Mouse (Mus musculus) neural tube, embryonic 15.5 days (tissue): ENCODE data around the gene Cep57l1. TPM values are rescaled to one million over a fixed set of nuclear protein-coding genes. Genes with fewer than 3 reads are reported as not detected.

ENCODE experiments used
- ATAC-seq: fragments of 200-750 bp; cut with Nextera tagmentation; 2 replicates; pipeline ENCODE4 v1.8.0; 2017; ENCODE audit warnings: mild to moderate bottlenecking, moderate TSS enrichment, moderate library complexity; ENCODE audit not compliant: low FRiP score
- H3K27ac ChIP-seq: fragments of 300-500 bp; sonication (generic); replicated peaks from 2 replicates; pipeline ENCODE4 v1.5.1; 2015; ENCODE audit warnings: mild to moderate bottlenecking, inconsistent platforms
- H3K27me3 ChIP-seq: fragments of 300-500 bp; sonication (generic); replicated peaks from 2 replicates; pipeline ENCODE4 v1.6.1; 2015; ENCODE audit warnings: inconsistent platforms
- H3K36me3 ChIP-seq: fragments of 300-500 bp; sonication (generic); 2 replicates; pipeline ENCODE4 v1.6.1; 2015; ENCODE audit warnings: inconsistent platforms
- H3K4me1 ChIP-seq: fragments of 300-500 bp; sonication (generic); 2 replicates; pipeline ENCODE4 v1.6.1; 2015; ENCODE audit warnings: inconsistent platforms
- H3K4me2 ChIP-seq: fragments of 300-500 bp; sonication (generic); 2 replicates; pipeline ENCODE4 v1.6.1; 2015; ENCODE audit warnings: inconsistent platforms, mild to moderate bottlenecking, moderate library complexity
- H3K4me3 ChIP-seq: fragments of 300-500 bp; sonication (generic); replicated peaks from 2 replicates; pipeline ENCODE4 v1.5.1; 2015; ENCODE audit warnings: mild to moderate bottlenecking, inconsistent platforms
- H3K9ac ChIP-seq: fragments of 300-500 bp; sonication (generic); replicated peaks from 2 replicates; pipeline ENCODE4 v1.6.1; 2015; ENCODE audit warnings: mild to moderate bottlenecking, inconsistent platforms
- H3K9me3 ChIP-seq: fragments of 300-500 bp; sonication (generic); replicated peaks from 2 replicates; pipeline ENCODE4 v1.6.1; 2016; ENCODE audit warnings: inconsistent platforms
- WGBS: fragments of 180-500 bp; shearing (Covaris S2); methylation state at CpG from one replicate; pipeline ENCODE4 v1.1.7; 2015; ENCODE audit warnings: mixed read lengths; 5-methylcytosine and 5-hydroxymethylcytosine counted together
- polyA plus RNA-seq: library from polyadenylated mRNA; unstranded; fragments of >200 nt; fragmentation: Nextera tagmentation; extraction: Ambion mirVana; gene quantifications from 2 replicates; pipeline ENCODE4 v1.2.1, GENCODE M21; 2015

The Cep57l1 gene
- polyA plus RNA-seq, 1 experiment from 2014 or later = 15.7 TPM

DNA sequence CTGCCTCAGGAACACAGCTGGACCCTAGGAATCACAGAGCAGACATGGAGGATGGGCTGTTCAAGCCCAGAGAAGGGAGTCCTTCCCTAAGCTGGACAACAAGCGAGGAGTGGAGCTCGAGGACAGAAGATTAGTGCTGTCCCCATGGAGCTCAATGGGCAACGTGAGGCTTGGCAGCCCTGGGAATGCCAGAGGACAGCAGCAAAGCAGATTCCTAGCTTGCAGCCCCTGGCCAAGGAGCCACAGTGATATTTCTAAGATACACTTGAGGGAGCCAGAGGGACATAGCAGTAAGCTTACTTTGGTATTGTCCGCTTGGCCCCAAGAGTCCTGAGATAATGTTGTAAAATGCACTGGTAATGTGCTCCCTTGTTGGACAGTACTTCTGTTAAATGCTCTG lies 118.7 kb downstream of the Cep57l1 start:
- ATAC-seq = no peak

DNA sequence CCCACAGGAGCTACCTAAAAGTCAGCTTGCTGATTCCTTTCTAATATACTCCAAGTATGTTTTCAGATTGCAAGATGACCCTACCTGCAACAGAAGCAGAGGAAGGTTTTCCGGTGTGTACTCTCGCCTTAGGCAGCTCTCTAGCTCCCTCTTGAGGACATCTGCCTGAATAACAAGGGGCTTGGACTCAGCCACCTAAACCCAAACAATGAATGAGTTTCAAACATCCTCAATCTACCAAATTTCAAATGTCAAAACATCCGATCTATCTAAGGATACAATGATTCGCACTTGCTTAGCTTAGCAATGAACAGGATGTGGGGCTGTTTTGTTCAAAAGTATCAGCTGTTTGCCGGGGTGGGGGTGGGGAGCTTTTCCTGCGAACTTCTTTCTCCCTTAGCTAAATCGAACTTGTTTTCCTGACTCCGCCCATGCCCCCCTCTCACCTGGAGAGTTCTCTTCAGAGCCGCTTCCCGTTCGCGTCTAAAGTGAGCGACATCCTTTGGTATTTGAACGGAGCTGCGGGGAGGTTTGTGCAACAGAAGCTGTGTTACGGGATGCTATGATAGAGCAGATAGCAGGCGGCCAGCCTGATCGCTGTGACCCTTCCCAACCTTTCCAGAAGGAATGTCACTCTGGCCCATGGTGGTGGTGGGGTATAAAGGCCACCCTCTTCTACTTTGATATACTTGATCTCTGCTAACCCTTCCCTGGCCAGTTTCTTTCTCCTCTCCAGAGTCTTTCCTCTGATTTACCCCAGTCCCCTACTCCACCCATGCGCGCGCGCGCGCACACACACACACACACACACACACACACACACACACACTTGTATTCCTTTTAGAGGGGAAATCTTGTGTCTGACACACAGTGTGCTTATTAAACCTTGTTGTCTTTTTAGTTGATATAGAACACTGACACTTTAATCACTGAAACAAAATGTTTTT lies 119.5 kb downstream of the Cep57l1 start:
- no peak overlapping the region for H3K27ac ChIP-seq
- H3K4me2 ChIP-seq = peak overlapping the region; percentile 81
- peak overlapping the region; percentile 40 for H3K4me3 ChIP-seq
- 24% methylated on average over 24 of the region's 24 CpGs for WGBS
- peak; percentile 61; the same call in 1 of the 2 replicates for ATAC-seq
- H3K9ac ChIP-seq = peak overlapping the region; percentile 40
- H3K36me3 ChIP-seq = no peaks in the 10 kb centered on the region
- H3K4me1 ChIP-seq = peaks cover 4% of the 10 kb centered on the region; the same call in 1 of the 2 replicates
- peaks cover 4% of the 10 kb centered on the region for H3K27me3 ChIP-seq
- no peaks in the 10 kb centered on the region for H3K9me3 ChIP-seq

More for the DNA sequence above, 118.7 kb downstream of the Cep57l1 start:
- Histone ChIP-seq H3K4me3 (no peak overlapping the region), H3K27me3 (peaks cover 4% of the 10 kb centered on the region), H3K9me3 (no peaks in the 10 kb centered on the region), H3K27ac (no peak overlapping the region), H3K4me2 (no peak overlapping the region), H3K36me3 (no peaks in the 10 kb centered on the region), H3K9ac (no peak overlapping the region), H3K4me1 (peaks cover 4% of the 10 kb centered on the region; the same call in 1 of the 2 replicates)
- 76% methylated on average over 4 of the region's 4 CpGs for WGBS

DNA sequence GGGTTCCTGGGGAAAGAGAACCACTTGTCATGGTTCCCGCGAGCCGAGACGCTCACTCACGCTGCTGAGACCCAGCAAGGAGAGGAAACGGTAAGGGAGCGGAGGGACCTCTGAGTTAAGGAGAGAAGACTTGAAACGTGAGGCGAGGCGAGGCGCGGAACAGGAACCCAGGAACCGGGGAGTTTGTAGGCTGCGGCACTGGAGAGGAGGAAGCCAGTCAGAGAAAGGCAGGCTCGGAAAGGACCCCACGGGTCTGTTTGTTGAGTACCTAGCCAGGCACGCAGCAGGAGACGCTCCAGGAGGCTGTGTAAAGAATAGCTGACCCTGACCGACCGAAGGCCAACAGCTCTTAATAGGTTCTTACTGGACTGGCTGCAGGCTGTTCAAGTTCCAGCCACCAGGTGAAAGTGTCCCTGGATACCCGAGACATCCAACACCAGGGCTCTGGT lies 125.1 kb downstream of the Cep57l1 start:
- Histone ChIP-seq H3K27ac (no peak overlapping the region), H3K27me3 (peaks cover 8% of the 10 kb centered on the region; the same call in 1 of the 2 replicates), H3K4me3 (no peak overlapping the region), H3K36me3 (no peaks in the 10 kb centered on the region), H3K4me1 (peaks cover 8% of the 10 kb centered on the region; the same call in 1 of the 2 replicates), H3K9ac (0 out of 2 replicates have a peak overlapping the region, but pooled peaks have one; percentile 18), H3K4me2 (peak overlapping the region; percentile 43), H3K9me3 (no peaks in the 10 kb centered on the region)
- ATAC-seq = no peak
- 4% methylated on average over 21 of the region's 21 CpGs for WGBS

DNA sequence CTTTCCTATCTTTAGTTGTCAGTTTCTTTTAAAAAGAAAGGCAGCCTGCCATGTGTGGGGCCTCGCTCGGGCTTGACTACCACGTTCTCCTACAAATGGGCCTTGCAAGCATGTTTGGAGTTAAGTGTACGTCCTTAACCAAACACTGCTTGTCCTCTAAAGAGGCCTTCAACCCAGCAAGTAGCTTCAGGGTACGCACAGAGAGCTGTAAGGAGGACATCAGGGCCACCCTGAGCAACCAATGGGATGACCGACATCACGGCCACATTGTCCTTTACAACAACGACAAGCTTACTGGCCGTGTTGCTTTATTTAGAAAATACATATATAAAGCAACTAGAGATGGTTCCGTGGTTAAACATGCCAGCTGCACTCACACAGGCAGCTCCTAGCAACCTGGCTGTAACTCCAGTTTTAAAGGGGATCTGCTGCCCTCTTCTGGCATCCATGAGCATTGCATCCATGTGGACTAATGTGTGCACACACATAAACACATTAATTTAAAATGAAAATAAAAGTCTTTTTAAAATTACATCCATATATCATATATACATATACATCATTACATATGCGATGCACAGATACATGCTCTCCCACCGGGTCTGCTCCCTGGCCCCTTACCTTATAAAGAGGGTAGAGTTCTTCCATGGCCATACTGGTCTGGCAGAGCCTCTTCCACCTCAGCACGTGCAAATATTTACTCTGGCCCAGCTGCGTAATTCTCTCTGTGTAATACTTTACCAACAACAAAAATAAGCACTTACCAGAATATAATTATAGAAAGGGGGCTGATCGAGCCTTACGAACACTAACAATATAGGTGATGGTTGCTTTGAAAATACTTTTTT lies 126.9 kb downstream of the Cep57l1 start:
- peak; percentile 60 for ATAC-seq

DNA sequence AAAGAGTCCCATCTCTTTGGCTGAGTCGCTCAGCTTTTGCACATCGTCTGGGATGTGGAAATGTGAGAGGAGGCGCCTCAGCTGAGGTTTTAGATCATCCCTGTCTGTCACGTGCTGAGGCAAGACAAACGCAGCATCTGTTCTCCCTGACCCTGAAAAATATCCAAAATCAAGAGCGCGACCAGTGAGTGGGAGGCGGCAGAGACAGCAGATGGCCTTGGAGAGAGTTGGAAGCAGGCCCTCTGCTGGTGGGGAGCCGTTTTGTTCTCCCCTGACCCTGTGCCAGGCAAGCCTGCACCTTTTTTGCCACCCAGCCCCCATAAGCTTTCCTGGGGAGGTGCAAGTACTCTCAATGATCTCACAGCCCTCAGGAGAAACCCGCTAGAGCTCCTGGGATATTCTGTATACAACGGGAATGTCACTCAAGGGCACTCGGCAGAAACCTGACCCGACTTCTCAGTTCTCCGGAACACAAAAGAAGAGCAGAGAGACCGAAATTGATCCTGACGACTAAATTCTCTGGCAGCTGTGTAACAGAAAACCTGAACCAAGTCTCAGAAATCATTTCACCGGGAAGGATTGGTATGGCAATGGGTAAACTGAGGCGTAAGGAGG lies 130.8 kb downstream of the Cep57l1 start:
- H3K27ac ChIP-seq = no peak overlapping the region
- H3K36me3 ChIP-seq = no peaks in the 10 kb centered on the region
- H3K9ac ChIP-seq = no peak overlapping the region; the same call in 1 of the 2 replicates
- H3K4me2 ChIP-seq = peak overlapping the region; percentile 53
- H3K4me3 ChIP-seq = peak overlapping the region; percentile 24
- peaks cover 11% of the 10 kb centered on the region for H3K4me1 ChIP-seq
- peaks cover 2% of the 10 kb centered on the region; the same call in 1 of the 2 replicates for H3K27me3 ChIP-seq
- ATAC-seq = peak; percentile 77
- WGBS = 30% methylated on average over 18 of the region's 18 CpGs
- H3K9me3 ChIP-seq = no peaks in the 10 kb centered on the region

More for the DNA sequence above, 126.9 kb downstream of the Cep57l1 start:
- no peak overlapping the region for H3K4me3 ChIP-seq
- H3K36me3 ChIP-seq = no peaks in the 10 kb centered on the region
- H3K9ac ChIP-seq = no peak overlapping the region
- no peaks in the 10 kb centered on the region for H3K9me3 ChIP-seq
- H3K27ac ChIP-seq = no peak overlapping the region
- WGBS = 38% methylated on average over 16 of the region's 16 CpGs
- H3K4me1 ChIP-seq = peaks cover 15% of the 10 kb centered on the region
- peaks cover 4% of the 10 kb centered on the region; the same call in 1 of the 2 replicates for H3K27me3 ChIP-seq
- H3K4me2 ChIP-seq = peak overlapping the region; percentile 23; the same call in 1 of the 2 replicates

DNA sequence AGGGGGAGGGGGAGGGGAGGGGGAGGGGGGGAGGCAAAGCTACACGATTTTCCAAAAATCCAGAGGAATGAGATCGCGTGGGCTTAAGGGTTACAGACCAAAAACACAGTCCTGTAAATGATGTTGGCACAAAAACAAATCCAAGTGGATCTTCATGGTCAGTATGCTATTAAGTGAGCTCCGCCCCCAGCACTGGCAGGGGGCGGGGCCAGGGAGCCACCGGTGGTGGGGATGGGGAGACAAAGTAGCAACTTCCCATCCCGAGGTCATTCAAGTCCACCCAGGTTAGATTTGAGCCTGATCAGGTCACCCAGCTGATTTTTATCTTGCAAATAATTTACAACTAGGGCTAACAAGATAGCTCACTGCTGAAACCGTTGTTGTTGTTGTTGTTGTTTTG lies 132.3 kb downstream of the Cep57l1 start:
- H3K9me3 ChIP-seq = no peaks in the 10 kb centered on the region
- 69% methylated on average over 8 of the region's 8 CpGs for WGBS
- no peak for ATAC-seq
- no peak overlapping the region for H3K4me3 ChIP-seq
- no peaks in the 10 kb centered on the region for H3K27me3 ChIP-seq
- no peaks in the 10 kb centered on the region for H3K36me3 ChIP-seq
- peaks cover 8% of the 10 kb centered on the region for H3K4me1 ChIP-seq
- no peak overlapping the region for H3K9ac ChIP-seq
- no peak overlapping the region for H3K27ac ChIP-seq
- H3K4me2 ChIP-seq = no peak overlapping the region

DNA sequence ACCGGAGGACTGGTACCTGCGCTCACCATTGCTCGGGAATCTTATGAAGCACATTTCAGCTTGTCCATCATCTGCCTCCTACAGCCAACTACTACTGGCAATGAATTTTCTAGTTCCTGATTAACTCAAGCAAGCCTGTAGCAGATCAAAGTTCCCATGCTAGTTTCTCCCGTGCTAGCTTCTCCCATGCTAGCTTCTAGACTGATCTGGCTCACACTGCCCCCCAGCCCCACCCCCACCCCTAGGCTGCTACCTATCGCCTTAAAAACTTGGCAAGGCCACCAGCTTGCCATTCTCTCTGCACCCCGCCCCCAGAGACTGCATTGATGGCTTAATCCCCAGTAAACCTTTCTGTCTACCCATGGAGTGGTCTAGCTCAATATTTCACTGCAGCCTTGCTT lies 133.0 kb downstream of the Cep57l1 start:
- H3K9me3 ChIP-seq = no peaks in the 10 kb centered on the region
- H3K4me2 ChIP-seq = no peak overlapping the region
- ATAC-seq = no peak
- H3K27me3 ChIP-seq = no peaks in the 10 kb centered on the region
- H3K9ac ChIP-seq = no peak overlapping the region
- H3K4me1 ChIP-seq = peaks cover 8% of the 10 kb centered on the region
- H3K27ac ChIP-seq = no peak overlapping the region
- no peaks in the 10 kb centered on the region for H3K36me3 ChIP-seq
- 86% methylated on average over 6 of the region's 6 CpGs for WGBS
- no peak overlapping the region for H3K4me3 ChIP-seq

DNA sequence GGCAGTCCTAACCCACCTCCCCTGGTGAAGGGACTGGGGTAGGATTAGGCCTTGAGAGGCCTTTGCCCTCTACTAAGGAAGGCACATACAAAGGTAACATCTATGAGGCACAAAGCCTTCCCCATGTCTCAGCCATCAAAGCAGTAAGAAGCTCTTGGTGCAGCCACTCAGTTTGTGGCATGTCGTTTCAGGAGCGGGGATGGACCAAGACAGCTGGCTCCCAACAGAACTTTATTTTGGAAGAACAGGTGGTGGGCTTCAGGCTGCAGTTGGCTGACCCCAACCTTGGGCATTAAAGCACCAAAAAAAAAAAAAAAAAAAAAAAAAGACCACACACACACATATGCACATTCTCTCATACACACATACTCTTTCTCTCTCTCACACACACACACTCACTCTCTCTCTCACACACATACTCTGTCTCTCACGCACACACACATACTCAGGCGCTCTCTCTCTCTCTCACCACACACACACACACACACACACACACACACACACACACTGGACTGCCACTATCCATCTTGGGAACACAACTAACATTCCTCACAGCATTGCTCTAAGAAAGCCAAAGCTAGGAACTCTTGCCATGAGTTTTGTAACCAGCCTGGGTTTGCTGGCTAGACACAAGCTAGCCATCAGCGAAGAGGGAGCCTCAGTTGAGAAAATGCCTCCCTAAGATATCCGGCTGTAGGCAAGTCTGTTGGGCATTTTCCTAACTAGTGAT lies 133.7 kb downstream of the Cep57l1 start:
- Histone ChIP-seq H3K9ac (no peak overlapping the region), H3K4me2 (no peak overlapping the region), H3K27me3 (no peaks in the 10 kb centered on the region), H3K4me1 (peaks cover 8% of the 10 kb centered on the region), H3K9me3 (no peaks in the 10 kb centered on the region), H3K36me3 (no peaks in the 10 kb centered on the region), H3K27ac (no peak overlapping the region), H3K4me3 (no peak overlapping the region)
- 94% methylated on average over 6 of the region's 6 CpGs for WGBS
- no peak for ATAC-seq

DNA sequence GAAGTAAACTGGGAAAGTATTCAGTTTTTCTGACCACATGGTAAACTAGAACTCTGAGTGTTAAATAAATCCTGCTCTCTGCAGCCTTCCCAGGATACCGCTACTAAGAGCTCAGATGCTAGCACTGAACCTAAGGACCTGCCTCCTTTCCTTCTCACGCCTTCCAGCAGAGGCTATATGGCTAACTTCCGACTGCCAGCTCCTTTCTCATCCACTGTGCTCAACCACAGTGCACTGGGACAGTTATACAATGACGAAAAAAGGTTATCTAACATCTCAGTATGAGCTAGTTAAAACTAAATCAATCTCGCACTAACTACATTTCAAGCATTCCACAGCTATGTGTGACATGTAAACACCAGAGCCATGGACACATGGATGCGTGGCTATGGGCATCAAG lies 134.4 kb downstream of the Cep57l1 start:
- no peak overlapping the region for H3K9ac ChIP-seq
- peaks cover 8% of the 10 kb centered on the region for H3K4me1 ChIP-seq
- no peaks in the 10 kb centered on the region for H3K9me3 ChIP-seq
- no peak overlapping the region for H3K4me2 ChIP-seq
- H3K36me3 ChIP-seq = no peaks in the 10 kb centered on the region
- WGBS = 82% methylated on average over 6 of the region's 6 CpGs
- no peak overlapping the region for H3K4me3 ChIP-seq
- H3K27ac ChIP-seq = no peak overlapping the region
- no peaks in the 10 kb centered on the region for H3K27me3 ChIP-seq
- ATAC-seq = no peak

DNA sequence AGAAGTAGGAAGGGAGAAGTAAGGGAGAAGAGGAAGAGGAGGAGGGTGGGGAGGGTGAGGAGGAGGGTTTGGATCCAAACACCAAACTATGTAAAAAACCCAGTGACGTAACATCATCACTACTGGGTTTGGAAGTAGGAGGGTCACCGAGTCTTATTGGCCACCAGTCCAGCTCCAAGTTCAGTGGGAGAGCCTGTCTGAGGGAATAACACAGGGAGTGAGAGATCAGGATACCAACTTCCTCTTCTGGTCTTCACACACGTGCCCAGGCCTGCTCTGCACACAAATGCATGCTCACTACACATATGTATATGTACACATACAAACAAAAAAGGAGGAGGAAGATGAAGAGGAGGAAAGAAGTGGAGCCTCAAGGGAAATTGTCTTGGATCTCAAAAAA lies 135.3 kb downstream of the Cep57l1 start:
- Histone ChIP-seq H3K9me3 (no peaks in the 10 kb centered on the region), H3K36me3 (no peaks in the 10 kb centered on the region), H3K4me3 (no peak overlapping the region), H3K4me2 (no peak overlapping the region), H3K27ac (no peak overlapping the region), H3K4me1 (peaks cover 8% of the 10 kb centered on the region), H3K9ac (no peak overlapping the region), H3K27me3 (no peaks in the 10 kb centered on the region)
- 74% methylated on average over 3 of the region's 3 CpGs for WGBS
- no peak for ATAC-seq
